Mouse (Mus musculus) hindbrain, postnatal 0 days (tissue): ENCODE data around the gene Zfp655. TPM values are rescaled to one million over a fixed set of nuclear protein-coding genes. Genes with fewer than 3 reads are reported as not detected.
"Not testable (repeated sequence)": the region's sequence is repeated elsewhere in the genome, so short reads cannot be mapped to it uniquely, and the experiment has no call there.

Source experiments
- ATAC-seq: fragments of 200-750 bp; cut with Nextera tagmentation; 2 replicates; pipeline ENCODE4 v1.8.0; 2017; ENCODE audit warnings: mild to moderate bottlenecking, moderate TSS enrichment, moderate library complexity
- DNase-seq: peaks from one replicate; pipeline ENCODE4 v3.0.0-alpha.2; 2015; ENCODE audit warnings: low spot score
- H3K27ac ChIP-seq: fragments of 300-500 bp; sonication (generic); 2 replicates; pipeline ENCODE4 v1.5.1; 2014; ENCODE audit warnings: mild to moderate bottlenecking
- H3K27me3 ChIP-seq: fragments of 300-500 bp; sonication (generic); 2 replicates; pipeline ENCODE4 v1.6.1; 2014; ENCODE audit warnings: low read length, mixed read lengths; ENCODE audit not compliant: insufficient read depth
- H3K36me3 ChIP-seq: fragments of 300-500 bp; sonication (generic); 2 replicates; pipeline ENCODE4 v1.6.1; 2014; ENCODE audit warnings: low read length, mixed read lengths; ENCODE audit not compliant: insufficient read depth
- H3K4me1 ChIP-seq: fragments of 300-500 bp; sonication (generic); 2 replicates; pipeline ENCODE4 v1.6.1; 2014; ENCODE audit warnings: antibody characterized with exemption, low read length, mixed read lengths; ENCODE audit not compliant: insufficient read depth
- H3K4me2 ChIP-seq: fragments of 300-500 bp; sonication (generic); 2 replicates; pipeline ENCODE4 v1.6.1; 2014; ENCODE audit warnings: low read depth, mild to moderate bottlenecking, low read length, moderate library complexity, mixed read lengths
- H3K4me3 ChIP-seq: fragments of 300-500 bp; sonication (generic); 2 replicates; pipeline ENCODE4 v1.5.1; 2014; ENCODE audit warnings: low read length
- H3K9ac ChIP-seq: fragments of 300-500 bp; sonication (generic); replicated peaks from 2 replicates; pipeline ENCODE4 v1.6.1; 2014; ENCODE audit warnings: mild to moderate bottlenecking, low read length, moderate library complexity, mixed read lengths
- H3K9me3 ChIP-seq: fragments of 300-500 bp; sonication (generic); 2 replicates; pipeline ENCODE4 v1.6.1; 2016; ENCODE audit warnings: low read length, mixed read lengths
- CTCF ChIP-seq: IDR thresholded peaks from 2 replicates; pipeline ENCODE4 v1.5.1; 2016; ENCODE audit warnings: antibody characterized with exemption, control low read depth, low read depth
- WGBS: fragments of 180-500 bp; shearing (Covaris S2); extraction: QIAGEN DNeasy Blood & Tissue Kit; methylation state at CpG from one replicate; pipeline ENCODE4 v1.1.7; 2014; 5-methylcytosine and 5-hydroxymethylcytosine counted together
- polyA plus RNA-seq: library from polyadenylated mRNA; unstranded; fragments of >200 nt; fragmentation: Nextera tagmentation; extraction: Ambion mirVana; gene quantifications from 2 replicates; pipeline ENCODE4 v1.2.1, GENCODE M21; 2015
- total RNA-seq: library from RNA; depleted of rRNA; stranded (reverse); fragments of >200 nt; gene quantifications from 2 replicates; pipeline ENCODE4 v1.2.3, GENCODE M21; 2014

The Zfp655 gene
- total and polyA plus RNA-seq, 2 experiments from 2014 or later = 21.0 to 25.2 TPM

DNA sequence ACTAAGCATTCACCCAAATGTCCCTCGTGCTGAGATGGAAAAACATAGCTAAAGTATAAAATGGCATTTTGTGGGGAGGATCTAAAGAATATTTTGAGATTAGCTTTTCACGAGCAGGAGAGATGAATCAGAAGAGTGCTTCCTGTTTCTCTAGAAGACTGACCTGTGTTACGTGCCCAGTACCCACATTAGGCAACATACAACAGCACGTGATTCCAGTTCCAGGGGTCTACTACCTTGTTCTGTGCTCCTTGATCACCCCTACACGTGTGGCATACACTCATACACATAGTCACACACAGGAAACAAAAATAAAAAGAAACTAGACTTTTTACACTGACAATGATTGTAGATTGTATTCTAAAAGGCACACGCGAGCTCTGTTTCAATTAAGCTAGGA is 31.1 kb upstream of the Zfp655 start:
- H3K36me3 ChIP-seq = peaks cover 15% of the 10 kb centered on the region
- H3K27me3 ChIP-seq = no peaks in the 10 kb centered on the region
- DNase-seq = no peak
- H3K9ac ChIP-seq = no peak overlapping the region; the same call in 1 of the 2 replicates
- WGBS = 76% methylated on average over 7 of the region's 7 CpGs
- no peak overlapping the region for H3K4me3 ChIP-seq
- peak overlapping the region; percentile 99 for H3K4me2 ChIP-seq
- no peak overlapping the region for H3K27ac ChIP-seq
- H3K9me3 ChIP-seq = no peaks in the 10 kb centered on the region
- H3K4me1 ChIP-seq = peaks cover 8% of the 10 kb centered on the region
- no peak for ATAC-seq
- TF ChIP-seq CTCF = no peak

- Histone ChIP-seq H3K27ac (peak within 1 kb of the TSS; percentile 83), H3K4me1 (peaks cover 13% of the 10 kb centered on the region), H3K4me3 (peak within 1 kb of the TSS; percentile 82), H3K9ac (peak within 1 kb of the TSS; percentile 77), H3K27me3 (no peaks in the 10 kb centered on the region), H3K36me3 (peaks cover 4% of the 10 kb centered on the region; the same call in 1 of the 2 replicates), H3K9me3 (no peaks in the 10 kb centered on the region), H3K4me2 (peak within 1 kb of the TSS; percentile 99)
- WGBS = 2% methylated on average over 37 of the region's 37 CpGs
- ATAC-seq (peak; percentile 24; the same call in 1 of the 2 replicates), DNase-seq (peak; percentile 95)
- no peak for TF ChIP-seq CTCF
Measured at GRCm38 (mm10) chr5:145201321-145201991, 30.1 kb upstream of the Zfp655 start, which contains the start of gene Zkscan14. TSS of gene Zkscan14 (minus strand) at chr5:145201868.

DNA sequence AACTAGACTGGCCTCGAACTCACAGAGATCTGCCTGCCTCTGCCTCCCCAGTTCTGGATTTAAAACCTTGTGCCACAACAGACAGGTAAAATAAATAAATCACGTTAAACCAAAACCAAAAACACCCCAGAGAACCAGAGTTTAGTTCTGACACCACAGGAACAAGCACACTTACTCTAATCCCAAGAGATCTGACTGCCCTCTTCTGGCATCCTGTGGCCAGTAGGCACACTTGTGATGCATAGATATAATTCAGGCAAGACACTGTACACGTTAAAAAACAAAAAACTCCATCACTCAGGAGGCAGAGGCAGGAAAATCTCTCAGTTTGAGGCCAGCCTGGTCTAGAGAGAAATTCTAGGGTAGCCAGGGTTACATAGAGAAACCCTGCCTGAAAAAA is 29.1 kb upstream of the Zfp655 start:
- TF ChIP-seq CTCF = no peak
- ATAC-seq (no peak), DNase-seq (no peak)
- Histone ChIP-seq H3K27ac (no peak overlapping the region), H3K9ac (no peak overlapping the region), H3K4me3 (no peak overlapping the region), H3K36me3 (no peaks in the 10 kb centered on the region; the same call in 1 of the 2 replicates), H3K4me2 (no peak overlapping the region), H3K27me3 (no peaks in the 10 kb centered on the region), H3K9me3 (no peaks in the 10 kb centered on the region), H3K4me1 (peaks cover 13% of the 10 kb centered on the region)
- 52% methylated on average over 3 of the region's 3 CpGs for WGBS

DNA sequence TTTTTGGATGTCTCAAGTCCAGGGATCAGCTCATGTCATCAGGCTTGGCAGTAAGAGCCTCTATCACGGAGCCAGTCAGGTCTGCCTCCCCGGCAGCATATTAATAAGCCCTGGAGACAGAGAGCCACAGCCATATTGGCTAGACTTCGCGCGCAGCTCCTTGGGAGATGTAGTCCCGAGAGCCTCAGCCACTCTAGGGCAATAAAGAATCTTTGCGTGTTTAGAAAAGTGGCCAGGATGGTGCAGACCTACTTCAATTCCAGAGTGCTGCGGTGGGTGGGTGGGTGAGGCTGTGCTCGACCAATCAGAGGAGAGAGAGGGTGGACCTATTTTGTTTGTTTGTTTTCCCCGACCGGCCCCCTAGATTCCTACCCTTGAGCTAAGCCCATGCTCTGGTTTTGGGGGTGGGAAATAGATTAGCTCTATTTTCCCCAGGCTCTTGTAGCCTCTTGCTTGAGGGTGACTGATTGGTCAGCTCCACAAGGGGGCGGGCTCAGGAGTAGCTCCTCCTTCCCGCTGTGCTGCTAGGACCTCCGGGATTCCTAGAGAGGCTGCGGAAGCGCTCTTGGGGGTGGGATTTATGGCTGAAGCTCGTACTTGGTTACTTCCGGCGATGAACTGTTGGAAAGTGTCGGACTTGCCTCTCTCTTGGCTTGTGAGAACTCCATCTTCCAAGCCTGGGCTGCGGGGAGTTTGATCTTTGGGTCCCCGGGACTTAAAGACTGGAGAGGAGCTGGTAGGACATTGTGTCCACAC is 27.4 kb upstream of the Zfp655 start, which contains the start of gene Zkscan5:
TSS of gene Zkscan5 (plus strand) at position 627 of the 756 bp plus-strand sequence.
- Histone ChIP-seq H3K27me3 (no peaks in the 10 kb centered on the region), H3K9me3 (no peaks in the 10 kb centered on the region), H3K9ac (peak within 1 kb of the TSS; percentile 48), H3K4me2 (peak within 1 kb of the TSS; percentile 69), H3K27ac (peak within 1 kb of the TSS; percentile 88), H3K36me3 (no peaks in the 10 kb centered on the region), H3K4me1 (peaks cover 13% of the 10 kb centered on the region), H3K4me3 (peak within 1 kb of the TSS; percentile 54)
- ATAC-seq (peak; percentile 96), DNase-seq (peak; percentile 98)
- no peak; the same call in 1 of the 2 replicates for TF ChIP-seq CTCF
- WGBS = under 1% methylated on average over 22 of the region's 22 CpGs

DNA sequence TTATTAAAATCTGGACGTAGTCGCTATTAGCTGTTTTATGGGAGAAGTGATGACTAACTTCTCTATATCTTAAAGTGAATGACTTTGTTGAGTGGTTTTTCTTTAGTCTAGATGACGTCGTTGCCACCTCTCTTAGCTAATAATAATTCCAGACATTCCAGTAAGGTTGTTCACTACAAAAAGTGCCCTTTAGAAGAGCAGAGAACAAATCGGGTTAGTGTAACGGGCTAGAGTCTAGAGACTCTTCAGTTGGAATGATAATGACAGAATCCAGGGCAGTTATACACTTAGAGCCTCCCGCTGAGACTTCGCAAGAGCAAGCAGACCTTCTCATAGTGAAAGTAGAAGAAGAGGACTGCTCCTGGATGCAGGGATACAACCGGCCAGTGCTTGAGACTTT is 26.5 kb upstream of the Zfp655 start:
- H3K9ac ChIP-seq = peak overlapping the region; percentile 48
- peak overlapping the region; percentile 54 for H3K4me3 ChIP-seq
- ATAC-seq (no peak), DNase-seq (no peak)
- WGBS = 23% methylated on average over 9 of the region's 9 CpGs
- H3K27me3 ChIP-seq = no peaks in the 10 kb centered on the region
- H3K36me3 ChIP-seq = no peaks in the 10 kb centered on the region
- H3K4me2 ChIP-seq = peak overlapping the region; percentile 69
- peaks cover 13% of the 10 kb centered on the region for H3K4me1 ChIP-seq
- H3K9me3 ChIP-seq = no peaks in the 10 kb centered on the region
- H3K27ac ChIP-seq = peak overlapping the region; percentile 15; the same call in 1 of the 2 replicates
- TF ChIP-seq CTCF = no peak

GRCm38 (mm10) chr5:145207385-145207784 is 24.1 kb upstream of the Zfp655 start:
- DNase-seq (no peak), ATAC-seq (no peak)
- Histone ChIP-seq H3K4me2 (no peak overlapping the region), H3K4me1 (peaks cover 9% of the 10 kb centered on the region), H3K27me3 (no peaks in the 10 kb centered on the region), H3K27ac (no peak overlapping the region), H3K4me3 (no peak overlapping the region), H3K36me3 (peaks cover 10% of the 10 kb centered on the region), H3K9me3 (no peaks in the 10 kb centered on the region), H3K9ac (no peak overlapping the region)
- TF ChIP-seq CTCF = no peak
- WGBS = 97% methylated on average over 6 of the region's 6 CpGs

DNA sequence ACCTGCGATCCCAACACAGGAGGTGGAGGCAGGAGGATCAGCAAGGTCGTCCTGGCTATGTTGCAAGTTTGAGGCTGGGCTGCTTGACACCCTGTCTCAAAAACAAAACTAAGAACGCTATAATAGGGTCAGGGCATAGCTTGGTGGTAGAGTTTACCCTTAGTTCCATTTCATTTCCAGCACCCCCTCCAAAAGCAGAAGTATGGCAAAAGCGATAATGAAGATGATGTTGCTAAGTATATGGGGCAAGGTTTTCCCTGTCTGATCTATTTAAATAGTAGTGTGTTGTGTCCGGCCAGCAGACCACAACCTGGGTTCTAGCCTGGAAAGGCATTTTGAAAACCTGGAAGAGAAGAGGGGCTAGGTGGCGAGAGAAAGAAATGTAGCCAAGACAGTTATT is 23.6 kb upstream of the Zfp655 start:
- no peak for TF ChIP-seq CTCF
- peaks cover 15% of the 10 kb centered on the region for H3K36me3 ChIP-seq
- 91% methylated on average over 6 of the region's 6 CpGs for WGBS
- peaks cover 9% of the 10 kb centered on the region for H3K4me1 ChIP-seq
- no peak overlapping the region for H3K4me2 ChIP-seq
- DNase-seq = no peak
- H3K9me3 ChIP-seq = no peaks in the 10 kb centered on the region
- ATAC-seq = no peak
- H3K27me3 ChIP-seq = no peaks in the 10 kb centered on the region
- H3K9ac ChIP-seq = no peak overlapping the region
- no peak overlapping the region for H3K4me3 ChIP-seq
- no peak overlapping the region for H3K27ac ChIP-seq

GRCm38 (mm10) chr5:145208391-145208790 is 23.1 kb upstream of the Zfp655 start:
- H3K4me2 ChIP-seq, H3K9ac ChIP-seq, H3K4me3 ChIP-seq, H3K27ac ChIP-seq, DNase-seq, H3K9me3 ChIP-seq, ATAC-seq, H3K27me3 ChIP-seq, H3K4me1 ChIP-seq: not testable (repeated sequence)
- H3K36me3 ChIP-seq = peaks cover 19% of the 10 kb centered on the region
- 58% methylated on average over 11 of the region's 11 CpGs for WGBS
